Mouse (Mus musculus) G1E (cell line): Measurements from ENCODE around the gene Mical3. TPM values are rescaled to one million over a fixed set of nuclear protein-coding genes. Genes with fewer than 3 reads are reported as not detected.
A peak's percentile ranks its signal among the peaks of the same experiment; 100 is the strongest.

Experiments used
- ATAC-seq: 2 replicates; pipeline ENCODE4 v1.8.0; 2016; ENCODE audit warnings: mild to moderate bottlenecking; ENCODE audit not compliant: insufficient number of reproducible peaks, poor library complexity, low FRiP score, severe bottlenecking; ENCODE audit errors: extremely low read depth
- DNase-seq: peaks from one replicate; pipeline ENCODE4 v3.0.0; 2012; ENCODE audit warnings: low spot score
- H3K27me3 ChIP-seq: 2 replicates; pipeline ENCODE4 v1.6.1; 2012; ENCODE audit warnings: mild to moderate bottlenecking, low read length, inconsistent platforms; ENCODE audit not compliant: insufficient read depth
- H3K36me3 ChIP-seq: replicated peaks from 2 replicates; pipeline ENCODE3; 2012; ENCODE audit warnings: mild to moderate bottlenecking, inconsistent platforms
- H3K4me1 ChIP-seq: 2 replicates; pipeline ENCODE4 v1.6.1; 2012; ENCODE audit warnings: low read depth, low read length, inconsistent platforms, mixed read lengths; ENCODE audit not compliant: insufficient read depth
- H3K4me3 ChIP-seq: 2 replicates; pipeline ENCODE4 v1.5.1; 2012; ENCODE audit warnings: low read depth, mild to moderate bottlenecking, inconsistent platforms, low read length, moderate library complexity, mixed read lengths
- H3K9me3 ChIP-seq: replicated peaks from 2 replicates; pipeline ENCODE4 v1.6.1; 2012; ENCODE audit warnings: inconsistent platforms
- CTCF ChIP-seq: IDR thresholded peaks from 2 replicates; pipeline ENCODE4 v1.5.1; 2012; ENCODE audit warnings: low read depth, low read length, inconsistent platforms, mixed read lengths
- GATA1 ChIP-seq: IDR thresholded peaks from 2 replicates; pipeline ENCODE4 v1.6.1; 2012; ENCODE audit warnings: borderline replicate concordance, low read length, inconsistent platforms, mixed read lengths
- GATA2 ChIP-seq: IDR thresholded peaks from 2 replicates; pipeline ENCODE4 v1.6.1; 2012; ENCODE audit warnings: low read depth, low read length, inconsistent platforms, borderline replicate concordance
- POLR2AphosphoS5 ChIP-seq: IDR thresholded peaks from 2 replicates; pipeline ENCODE4 v1.6.1; 2012; ENCODE audit warnings: low read depth, low read length, inconsistent platforms; ENCODE audit not compliant: insufficient replicate concordance
- TAL1 ChIP-seq: conservative IDR thresholded peaks from 2 replicates; pipeline ENCODE4 v1.6.1; 2012; ENCODE audit warnings: low read depth, low read length, inconsistent platforms, mixed read lengths
- polyA plus RNA-seq: library from polyadenylated mRNA; stranded (reverse); fragments of >175 nt; gene quantifications from 2 replicates; pipeline ENCODE4 v1.2.3, GENCODE M21; 2012
- total RNA-seq, 2 experiments: library from RNA; stranded (forward) in 1 of 2; stranded (reverse) in 1 of 2; fragments of 200-1000 nt in 1 of 2; fragments of >200 nt in 1 of 2; fragmentation: Nextera tagmentation in 1 of 2; gene quantifications; 2 replicates each; pipeline ENCODE4 v1.2.3; 2014 to 2017

Mical3 gene
- total and polyA plus RNA-seq, 3 experiments: 20.9 to 109 (median 38.1) TPM

DNA sequence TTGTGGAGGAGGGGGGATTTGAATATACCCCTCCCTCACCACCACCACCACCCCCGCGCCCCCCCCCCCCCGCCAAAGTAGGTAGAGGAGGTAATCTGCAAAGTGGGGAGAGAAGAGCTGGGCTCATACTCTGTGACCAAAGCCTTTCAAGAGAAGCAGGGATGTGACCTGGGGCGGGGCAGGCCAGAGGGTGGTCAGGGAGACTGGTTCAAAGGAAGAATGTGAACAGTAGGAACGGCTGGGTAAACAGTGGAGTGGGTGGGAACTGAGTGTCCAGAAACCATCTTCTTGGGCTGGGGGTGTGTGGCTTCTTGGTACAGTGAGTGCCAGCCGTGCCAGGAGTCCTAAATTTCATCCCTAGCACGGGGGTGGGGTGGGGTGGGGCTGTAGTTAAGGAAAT is 10.0 kb downstream of the Mical3 start:
- H3K36me3 ChIP-seq: no peaks in the 10 kb centered on the region
- H3K9me3 ChIP-seq: no peaks in the 10 kb centered on the region
- H3K4me3 ChIP-seq: no peak overlapping the region
- DNase-seq (no peak), ATAC-seq (no peak)
- H3K27me3 ChIP-seq: peaks cover 6% of the 10 kb centered on the region
- TF ChIP-seq TAL1 (no peak), GATA1 (no peak), CTCF (no peak), POLR2AphosphoS5 (no peak), GATA2 (no peak)
- peaks cover 4% of the 10 kb centered on the region for H3K4me1 ChIP-seq

DNA sequence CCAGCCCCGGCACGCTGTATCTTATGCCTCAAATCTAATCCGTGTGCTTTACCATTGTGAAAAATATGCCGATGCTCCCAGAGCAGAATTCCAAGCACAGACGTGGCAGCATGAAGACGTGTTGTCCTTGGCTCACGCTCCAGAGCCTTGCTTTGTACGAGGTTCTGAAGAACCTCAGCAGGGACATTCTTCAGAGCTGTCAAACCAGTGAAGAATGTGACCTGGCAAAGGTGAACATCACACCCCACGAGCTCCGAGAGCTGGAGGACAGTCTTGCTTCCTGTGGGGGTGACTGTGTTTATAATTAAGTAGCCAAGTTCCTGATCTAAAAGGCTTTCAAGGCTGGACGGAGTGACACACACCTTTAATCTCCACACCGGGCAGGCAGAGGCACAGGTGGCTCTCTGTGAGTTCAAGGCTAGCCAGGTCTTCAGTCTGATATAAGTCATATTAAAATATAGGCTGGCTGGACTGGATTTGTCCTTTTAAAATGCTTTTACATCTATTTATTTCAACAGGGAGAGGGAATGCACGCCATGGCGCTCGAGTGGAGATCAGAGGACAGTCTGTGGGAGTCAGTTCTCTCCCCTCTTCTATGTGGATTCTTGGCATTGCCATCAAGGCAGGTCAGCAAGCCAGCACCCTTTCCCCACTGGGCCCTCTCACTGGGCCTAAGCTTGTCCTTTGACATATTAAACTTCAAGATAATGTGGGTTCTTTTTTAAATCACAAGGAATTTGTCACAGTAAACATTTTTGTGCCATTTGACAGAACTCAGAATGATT is 12.6 kb downstream of the Mical3 start:
- no peak for ATAC-seq
- no peak for TF ChIP-seq POLR2AphosphoS5
- TF ChIP-seq GATA1: no peak
- TF ChIP-seq GATA2: no peak
- no peak for TF ChIP-seq TAL1
- no peak for TF ChIP-seq CTCF
- Histone ChIP-seq H3K9me3 (no peaks in the 10 kb centered on the region), H3K27me3 (peaks cover 6% of the 10 kb centered on the region), H3K36me3 (no peaks in the 10 kb centered on the region), H3K4me3 (no peak overlapping the region), H3K4me1 (peaks cover 11% of the 10 kb centered on the region)
- DNase-seq: no peak

DNA sequence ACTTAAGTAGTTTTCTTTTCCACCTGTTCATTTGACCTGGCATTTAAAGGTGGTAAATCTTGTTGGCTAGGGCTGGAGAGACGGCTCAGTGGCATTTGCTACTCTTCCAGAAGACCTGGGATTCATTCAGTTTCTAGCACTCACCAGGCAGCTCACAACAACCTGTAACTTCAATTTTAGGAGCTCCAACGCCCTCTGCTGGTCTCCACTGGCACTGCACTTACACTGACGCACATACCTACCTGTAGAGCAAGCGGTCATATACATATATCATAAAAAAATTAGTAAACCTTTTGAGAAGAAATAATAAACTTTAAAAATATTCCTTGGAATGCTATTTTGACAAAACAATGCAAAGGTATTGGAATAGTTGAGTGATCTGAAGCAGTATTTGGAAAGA is 13.7 kb downstream of the Mical3 start:
- ATAC-seq: no peak
- Histone ChIP-seq H3K4me3 (no peak overlapping the region), H3K27me3 (peaks cover 6% of the 10 kb centered on the region; the same call in 1 of the 2 replicates), H3K9me3 (no peaks in the 10 kb centered on the region), H3K4me1 (peaks cover 22% of the 10 kb centered on the region), H3K36me3 (no peaks in the 10 kb centered on the region)
- no peak for DNase-seq
- TF ChIP-seq GATA2 (no peak), CTCF (0 out of 2 replicates have a peak, but pooled peaks have one; percentile 29)

DNA sequence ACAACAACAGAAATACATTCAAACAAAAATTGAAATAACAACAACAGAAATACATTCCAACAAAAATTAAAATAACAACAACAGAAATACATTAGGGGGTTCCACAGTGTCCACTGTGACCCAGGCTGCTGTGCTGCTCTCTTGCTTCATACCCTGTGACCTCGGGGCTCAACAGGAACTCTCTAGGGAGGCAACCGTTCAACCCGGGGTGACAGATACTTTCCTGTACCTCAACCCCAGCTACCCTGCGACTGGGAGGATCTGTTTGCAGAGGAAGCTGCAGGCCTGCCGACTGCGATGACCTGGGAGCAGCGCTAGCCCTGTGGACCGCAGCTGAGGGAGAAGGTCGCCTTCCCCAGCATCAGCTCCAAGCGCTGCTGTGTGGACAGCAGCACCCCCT is 14.4 kb downstream of the Mical3 start:
- no peak for ATAC-seq
- H3K36me3 ChIP-seq: no peaks in the 10 kb centered on the region
- no peak overlapping the region for H3K4me3 ChIP-seq

DNA sequence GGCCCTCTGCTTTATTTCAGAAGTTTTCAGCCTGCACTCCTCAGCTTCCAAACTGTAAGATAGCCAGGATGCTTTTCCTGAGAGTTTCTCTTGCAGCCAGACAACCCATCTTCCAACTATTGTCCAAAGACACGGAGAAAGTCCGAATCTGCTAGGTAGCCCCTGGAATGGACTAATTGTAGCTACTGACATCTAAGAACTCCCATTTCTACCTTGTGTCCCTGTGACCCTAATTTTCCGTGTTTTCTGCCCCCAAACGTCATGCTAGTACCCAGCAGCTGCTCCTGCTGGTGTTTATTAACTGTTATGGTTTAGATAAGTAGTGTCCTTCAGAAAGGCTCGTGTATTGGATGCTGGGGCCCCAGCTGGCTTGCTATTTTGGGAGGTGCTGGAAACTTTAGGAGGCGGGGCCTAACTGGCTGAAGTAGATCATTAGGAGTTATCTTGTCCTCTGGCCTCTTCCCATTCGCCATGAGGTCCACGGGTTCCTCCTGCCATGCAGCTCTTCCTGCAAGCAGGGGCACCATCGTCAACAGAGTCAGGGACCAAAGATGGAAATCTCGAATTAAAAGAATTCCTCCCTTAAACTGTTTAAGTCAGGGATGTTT is 19.2 kb downstream of the Mical3 start:
- DNase-seq: peak; percentile 58
- no peak overlapping the region; the same call in 1 of the 2 replicates for H3K4me3 ChIP-seq
- H3K4me1 ChIP-seq: peaks cover 67% of the 10 kb centered on the region

More for the DNA sequence above, 14.4 kb downstream of the Mical3 start:
- peaks cover 29% of the 10 kb centered on the region for H3K4me1 ChIP-seq
- TF ChIP-seq POLR2AphosphoS5 (no peak), GATA1 (no peak), TAL1 (no peak), GATA2 (no peak), CTCF (no peak)
- DNase-seq: no peak
- H3K9me3 ChIP-seq: no peaks in the 10 kb centered on the region
- peaks cover 6% of the 10 kb centered on the region; the same call in 1 of the 2 replicates for H3K27me3 ChIP-seq

DNA sequence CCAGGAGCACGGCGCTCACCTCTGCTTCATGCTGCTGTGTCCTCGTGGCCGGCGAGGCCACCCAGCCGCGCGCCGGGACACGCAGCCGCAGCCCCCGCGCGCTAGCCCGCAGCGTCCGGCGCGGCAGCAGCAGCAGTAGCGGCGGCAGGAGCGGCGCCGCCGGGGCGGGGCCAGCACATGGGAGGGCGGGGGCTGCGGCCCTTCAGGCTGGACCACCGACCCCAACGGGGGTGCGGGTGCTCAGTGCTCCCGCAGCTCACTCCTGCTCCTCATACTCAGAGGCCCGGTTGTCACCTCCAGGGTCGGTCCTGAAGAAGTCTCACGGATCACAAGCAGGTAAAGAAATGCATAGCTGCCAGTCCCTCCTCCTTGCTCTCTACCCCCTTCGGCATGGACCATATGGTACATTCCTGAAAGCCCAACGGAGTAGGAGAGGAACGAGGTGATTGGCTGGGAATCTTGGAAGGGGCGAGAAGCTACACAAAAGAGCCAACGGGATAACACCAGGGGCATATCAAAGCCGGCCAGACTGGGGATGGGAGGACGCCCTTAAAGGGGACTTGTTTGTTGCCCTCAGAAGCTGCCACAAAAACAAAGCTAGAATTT is 20.7 kb downstream of the Mical3 start:
- DNase-seq (peak; percentile 98), ATAC-seq (peak; percentile 91)
- Histone ChIP-seq H3K9me3 (no peaks in the 10 kb centered on the region), H3K27me3 (no peaks in the 10 kb centered on the region), H3K4me1 (peaks cover 78% of the 10 kb centered on the region), H3K36me3 (peaks cover 26% of the 10 kb centered on the region), H3K4me3 (peak overlapping the region; percentile 98)
- TF ChIP-seq GATA2: no peak
- TF ChIP-seq CTCF: no peak
- TF ChIP-seq POLR2AphosphoS5: peak; percentile 74; the same call in 1 of the 2 replicates
- TF ChIP-seq TAL1: no peak
- TF ChIP-seq GATA1: no peak

More for the DNA sequence above, 19.2 kb downstream of the Mical3 start:
- Histone ChIP-seq H3K9me3 (no peaks in the 10 kb centered on the region), H3K36me3 (peaks cover 13% of the 10 kb centered on the region), H3K27me3 (0 out of 2 replicates have a peak, but pooled peaks cover 1% of the 10 kb centered on the region)
- TF ChIP-seq GATA2: no peak
- no peak for TF ChIP-seq TAL1
- TF ChIP-seq CTCF: no peak
- no peak for TF ChIP-seq GATA1
- TF ChIP-seq POLR2AphosphoS5: no peak
- peak; percentile 47 for ATAC-seq
